Mouse (Mus musculus) cerebellum, adult 11 months (tissue): ENCODE data around the gene Ctnna3.

ENCODE experiments used
- DNase-seq: peaks from one replicate; pipeline ENCODE4 v3.0.0; 2022

Ctnna3 gene

GRCm38 (mm10) chr10:63541754-63542153 is 111.9 kb downstream of the Ctnna3 start:
- no peak for DNase-seq

DNA sequence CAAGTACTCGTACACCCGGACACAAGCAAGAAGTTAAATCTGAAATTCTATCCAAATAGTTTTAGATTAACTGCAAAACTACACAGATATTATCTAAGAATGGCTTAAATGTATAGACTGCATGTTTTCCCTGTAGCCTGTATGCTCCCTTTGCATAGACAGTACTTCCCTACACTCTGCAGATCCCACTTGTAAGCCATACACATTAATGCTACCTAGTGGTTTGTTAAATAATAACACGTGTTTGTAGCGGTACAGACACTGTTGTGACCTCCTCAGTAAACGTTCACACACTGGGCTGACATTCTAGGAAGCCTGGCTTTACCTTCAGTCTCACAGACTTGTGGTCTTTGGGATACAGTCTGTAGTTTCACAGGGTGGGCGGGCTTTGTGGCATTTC is 112.6 kb downstream of the Ctnna3 start:
- DNase-seq: no peak

DNA sequence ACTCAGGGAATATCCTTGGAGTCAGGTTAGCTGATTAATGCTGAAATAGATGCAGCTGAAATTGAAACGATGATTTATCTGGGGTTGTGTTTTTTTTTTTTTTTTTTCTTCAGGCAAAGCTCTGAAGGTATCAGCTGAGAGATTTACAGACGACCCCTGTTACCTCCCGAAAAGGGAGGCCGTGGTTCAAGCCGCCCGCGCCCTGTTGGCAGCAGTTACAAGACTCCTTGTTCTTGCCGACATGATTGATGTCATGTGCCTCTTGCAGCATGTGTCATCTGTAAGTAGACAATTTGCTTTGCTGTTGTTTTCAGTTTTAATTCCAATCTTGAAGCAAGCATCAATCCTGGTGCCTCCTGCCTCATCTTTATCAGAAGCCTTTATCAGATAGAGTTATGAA is 136.8 kb downstream of the Ctnna3 start:
- DNase-seq: no peak

- no peak for DNase-seq
Measured at GRCm38 (mm10) chr10:63571561-63571960, 141.7 kb downstream of the Ctnna3 start.

DNA sequence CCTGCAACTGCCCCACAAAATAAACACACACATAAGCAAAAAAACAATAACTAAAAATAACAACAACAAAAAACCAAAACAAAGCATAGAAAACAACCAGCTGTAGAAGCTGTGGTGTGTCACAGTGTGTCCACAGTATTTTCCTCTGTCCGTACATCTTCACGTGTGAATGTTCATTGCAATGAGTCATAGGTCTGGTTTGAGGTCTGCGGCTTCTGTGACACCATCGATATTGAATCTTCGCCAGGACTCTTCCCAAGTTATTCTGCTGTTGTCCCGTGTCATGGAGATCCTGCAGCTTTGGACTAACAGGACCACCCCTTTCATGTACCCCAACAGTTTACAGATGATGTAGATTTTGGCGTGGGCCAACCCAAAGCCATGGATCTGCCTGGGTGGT is 143.0 kb downstream of the Ctnna3 start:
- no peak for DNase-seq

- DNase-seq: no peak
Measured at GRCm38 (mm10) chr10:63574100-63574609, 144.3 kb downstream of the Ctnna3 start.

GRCm38 (mm10) chr10:63582608-63583007 is 152.7 kb downstream of the Ctnna3 start:
- DNase-seq: peak; percentile 83

DNA sequence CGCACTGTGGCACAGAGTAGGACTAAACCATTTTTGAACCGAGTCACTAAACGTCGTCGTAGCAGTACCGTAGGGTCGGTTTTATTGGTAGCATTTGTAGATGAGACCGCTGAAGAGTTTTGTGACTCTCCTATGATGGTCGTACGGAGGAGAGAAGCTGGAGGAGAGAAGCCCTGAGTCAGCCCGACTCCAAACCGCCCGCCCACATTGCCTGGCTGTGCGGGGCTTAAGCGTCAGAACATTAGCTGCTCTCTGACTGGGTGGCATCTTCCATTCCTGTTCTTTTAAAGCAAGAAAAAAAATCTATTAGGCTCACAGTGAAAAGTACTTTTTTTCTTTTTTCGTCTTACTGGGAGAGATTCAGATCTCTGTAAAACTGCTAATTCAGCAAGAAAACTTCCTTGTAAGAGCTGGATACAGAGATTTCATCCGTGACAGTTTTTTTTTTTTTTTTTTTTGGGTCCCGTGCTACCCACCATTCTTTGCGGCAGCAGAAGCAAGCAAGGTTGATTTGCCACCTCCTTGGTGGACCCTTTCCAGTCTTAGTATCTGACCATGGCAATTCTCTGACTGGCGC is 154.0 kb downstream of the Ctnna3 start:
- no peak for DNase-seq

DNA sequence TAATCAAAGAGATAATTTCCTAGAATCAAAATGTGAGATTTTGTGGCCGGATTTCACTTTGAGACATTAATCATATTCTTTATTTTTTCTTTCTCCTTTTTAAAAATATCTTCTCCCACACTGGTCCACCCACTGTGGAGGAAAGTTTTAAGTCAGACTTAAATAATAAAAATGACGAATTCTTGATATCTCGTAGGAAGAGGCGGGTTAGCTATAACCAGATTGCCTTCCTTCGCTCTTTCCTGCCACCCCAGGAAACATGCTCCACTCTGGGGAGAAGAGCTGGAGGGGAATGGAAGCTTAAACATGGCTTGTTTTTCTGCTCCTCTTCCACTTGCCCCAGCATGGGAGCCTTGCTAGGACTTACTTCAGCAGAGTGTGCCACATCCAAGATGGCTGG is 169.5 kb downstream of the Ctnna3 start:
- DNase-seq: no peak

DNA sequence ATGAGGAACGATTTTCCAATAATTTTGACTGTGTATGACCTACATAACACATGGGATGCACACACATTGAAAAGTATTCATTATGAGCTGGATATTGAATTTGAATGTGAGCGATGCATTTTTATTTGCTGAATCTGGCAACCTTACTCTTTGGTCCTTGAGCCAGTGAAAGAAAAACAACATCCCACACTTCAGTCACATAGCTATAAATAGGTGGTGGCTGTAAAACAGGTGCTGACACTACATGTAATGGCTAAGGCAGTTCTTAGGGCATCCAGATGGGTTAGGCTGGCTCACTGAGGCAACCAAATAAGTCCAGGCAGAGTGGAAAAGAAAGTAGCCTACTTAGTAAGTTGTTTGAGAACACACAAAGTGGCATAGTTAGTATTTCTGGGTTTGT is 171.3 kb downstream of the Ctnna3 start:
- DNase-seq: no peak

DNA sequence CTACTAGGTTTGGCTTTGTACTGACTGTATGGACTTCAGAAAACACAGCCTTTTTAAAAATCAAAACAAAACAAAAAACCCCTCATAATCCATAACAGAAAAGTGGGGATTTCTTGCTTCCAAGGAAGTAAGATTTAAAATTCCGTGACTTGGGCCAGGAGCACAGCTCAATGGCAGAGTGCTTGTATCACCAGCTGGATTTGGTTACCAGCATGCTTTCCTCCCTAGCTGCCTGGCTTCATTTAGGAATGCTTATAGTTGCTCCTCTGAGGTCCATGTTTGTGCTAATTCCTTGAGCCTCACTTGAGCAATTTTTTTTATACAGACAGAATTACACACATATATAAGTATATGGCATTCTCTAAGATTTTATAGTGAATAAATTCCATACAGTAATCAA is 198.6 kb downstream of the Ctnna3 start:
- no peak for DNase-seq

GRCm38 (mm10) chr10:63633915-63634314 is 204.0 kb downstream of the Ctnna3 start:
- DNase-seq: no peak

- no peak for DNase-seq
Measured at GRCm38 (mm10) chr10:63637987-63638386, 208.1 kb downstream of the Ctnna3 start.

DNA sequence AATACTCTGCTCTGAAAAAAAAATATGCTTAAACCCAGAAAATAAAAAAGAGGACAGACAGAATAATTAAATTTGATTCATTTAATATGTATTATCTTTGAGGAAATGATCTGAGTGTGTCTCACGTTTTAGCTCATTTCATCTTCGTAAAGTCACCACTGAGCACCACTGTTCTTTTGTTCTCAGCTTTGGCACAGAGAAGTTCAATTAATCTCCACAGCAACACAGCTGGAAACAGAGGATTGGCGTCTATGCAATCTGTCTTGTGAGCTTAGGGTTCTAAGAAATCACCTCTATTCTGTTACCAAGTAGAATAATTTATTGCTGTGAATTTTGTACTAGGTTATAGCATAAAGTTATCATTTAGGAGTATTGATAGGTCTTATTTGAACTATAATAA is 217.4 kb downstream of the Ctnna3 start:
- no peak for DNase-seq

GRCm38 (mm10) chr10:63650307-63650706 is 220.4 kb downstream of the Ctnna3 start:
- DNase-seq: no peak

DNA sequence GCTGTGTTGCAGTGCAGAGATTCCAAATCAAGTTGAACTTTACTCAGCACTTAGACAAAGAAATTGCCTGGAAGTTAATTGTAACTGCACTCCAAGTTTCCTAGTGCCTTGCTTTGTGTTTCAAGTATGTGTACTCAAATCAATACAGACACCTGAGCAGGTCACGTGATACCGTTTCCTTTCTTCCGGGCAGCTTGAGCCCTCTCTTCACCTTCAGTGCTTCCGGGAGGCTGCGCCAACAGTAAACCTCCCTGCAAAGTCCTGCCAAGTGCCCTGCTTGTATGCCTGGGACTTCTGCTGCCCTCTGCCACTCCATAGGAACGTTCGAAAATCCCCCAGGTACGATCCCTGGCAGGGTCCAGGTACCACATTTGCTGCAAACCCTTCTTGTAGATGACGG is 223.0 kb downstream of the Ctnna3 start:
- DNase-seq: peak; percentile 15

- peak; percentile 51 for DNase-seq
Measured at GRCm38 (mm10) chr10:63653571-63653970, 223.7 kb downstream of the Ctnna3 start.

DNA sequence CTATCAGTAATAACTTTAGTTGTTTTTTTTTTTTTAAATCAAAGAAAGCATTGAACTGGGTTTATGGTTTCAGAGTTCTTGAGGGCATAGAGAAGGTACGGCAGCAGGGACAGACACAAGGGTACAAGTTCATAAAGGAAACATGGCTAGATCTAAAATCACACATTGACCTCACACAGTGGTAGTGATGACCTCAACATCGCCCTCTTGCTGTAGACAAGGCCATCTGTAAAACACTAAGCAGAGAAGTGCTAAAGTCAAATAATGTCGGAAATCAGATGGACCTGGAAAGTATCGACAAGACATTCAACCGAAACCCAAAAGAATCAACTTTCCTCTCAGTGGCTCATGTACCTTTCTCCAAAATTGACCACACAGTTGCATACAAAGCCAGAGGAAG is 224.7 kb downstream of the Ctnna3 start:
- no peak for DNase-seq

DNA sequence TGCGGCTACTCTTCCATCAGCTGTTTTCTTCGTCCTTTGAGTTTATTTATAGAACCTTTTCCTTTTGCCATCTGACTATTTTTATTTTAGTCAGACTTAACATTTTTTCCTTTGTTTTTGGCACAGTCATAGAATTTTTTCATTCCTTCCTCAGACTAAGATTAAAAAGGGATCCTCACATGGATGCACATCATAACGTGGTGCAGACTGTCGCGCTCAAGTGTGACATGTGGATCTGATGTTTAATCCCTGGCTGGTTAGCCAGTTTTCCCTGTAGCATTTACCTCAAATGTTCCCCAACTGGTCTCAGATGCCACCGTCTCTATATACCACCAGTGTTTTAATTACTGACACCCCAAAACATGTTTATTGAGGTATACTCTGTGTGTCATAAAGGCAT is 246.4 kb downstream of the Ctnna3 start:
- no peak for DNase-seq

DNA sequence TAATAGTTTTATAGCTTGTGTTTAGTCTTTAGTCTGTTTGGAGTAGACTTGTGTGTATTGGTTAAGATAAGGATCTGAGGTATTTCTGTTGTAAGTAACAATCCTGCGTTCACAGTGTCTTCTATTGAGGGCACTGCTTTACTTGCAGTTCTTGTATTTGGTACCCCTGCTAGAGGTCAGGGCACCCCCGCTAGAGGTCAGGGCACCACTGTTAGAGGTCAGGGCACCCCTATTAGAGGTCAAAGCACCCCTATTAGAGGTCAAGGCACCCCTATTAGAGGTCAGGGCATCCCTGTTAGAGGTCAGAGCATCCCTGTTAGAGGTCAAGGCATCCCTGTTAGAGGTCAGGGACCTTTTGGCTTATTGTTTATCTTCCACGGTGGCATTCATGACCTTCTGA is 259.3 kb downstream of the Ctnna3 start:
- no peak for DNase-seq

DNA sequence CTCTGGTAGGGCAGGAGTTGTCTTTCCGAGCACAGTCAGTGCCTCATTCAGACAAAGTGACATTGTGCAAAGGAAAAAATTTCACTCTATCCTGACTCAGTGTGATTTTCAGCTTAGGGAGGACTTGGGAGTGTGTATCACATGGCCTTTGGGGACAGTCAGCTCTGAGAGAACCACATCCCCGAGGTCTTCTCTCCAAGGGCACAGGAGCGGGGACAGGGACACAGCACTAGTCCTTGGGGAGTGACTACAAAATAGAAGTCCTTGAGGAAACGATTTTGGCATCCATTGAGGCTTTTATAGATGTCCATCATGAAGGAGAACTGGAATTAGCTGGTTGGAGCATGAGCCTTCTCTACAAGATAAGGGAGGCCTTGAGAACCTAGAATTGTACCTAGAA is 259.8 kb downstream of the Ctnna3 start:
- DNase-seq: no peak

DNA sequence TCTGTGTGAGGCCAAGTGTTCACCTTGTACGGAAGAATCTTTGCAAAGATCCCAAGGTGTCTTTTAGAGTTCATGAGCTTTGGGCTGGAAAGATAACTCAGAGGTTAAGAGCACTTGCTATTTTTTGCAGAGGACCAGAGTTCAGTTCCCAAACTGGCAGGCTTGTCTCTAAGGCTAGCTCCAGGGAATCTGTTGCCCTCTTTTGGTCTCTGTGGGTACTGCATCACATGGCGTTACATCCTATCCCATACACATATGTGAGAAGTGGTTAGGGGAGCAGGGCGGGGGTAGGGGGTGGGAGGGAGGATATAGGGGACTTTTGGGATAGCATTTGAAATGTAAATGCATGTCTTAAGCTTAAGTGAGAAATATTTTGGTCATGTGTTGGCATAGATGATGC is 262.1 kb downstream of the Ctnna3 start:
- DNase-seq: no peak

DNA sequence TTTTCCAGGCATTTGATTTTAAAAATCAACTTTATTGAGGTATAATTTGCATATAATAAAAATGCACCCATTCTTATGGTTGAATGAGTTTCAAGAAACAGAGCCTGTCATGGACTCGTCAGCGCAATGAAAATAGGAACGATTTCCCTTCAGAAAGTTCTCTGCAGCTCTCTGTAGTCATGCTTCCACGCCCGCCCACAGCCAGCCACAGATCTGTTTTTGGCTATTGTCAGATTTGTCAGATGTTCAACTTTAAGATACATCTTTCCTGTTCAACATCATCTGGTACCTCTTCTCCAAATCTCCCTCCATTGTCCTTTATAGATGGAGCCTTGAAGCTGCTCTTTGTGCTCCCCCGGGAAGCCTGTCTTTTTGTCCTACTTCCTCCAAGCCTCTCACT is 280.3 kb downstream of the Ctnna3 start:
- no peak for DNase-seq

GRCm38 (mm10) chr10:63712530-63712929 is 282.6 kb downstream of the Ctnna3 start:
- DNase-seq: no peak

DNA sequence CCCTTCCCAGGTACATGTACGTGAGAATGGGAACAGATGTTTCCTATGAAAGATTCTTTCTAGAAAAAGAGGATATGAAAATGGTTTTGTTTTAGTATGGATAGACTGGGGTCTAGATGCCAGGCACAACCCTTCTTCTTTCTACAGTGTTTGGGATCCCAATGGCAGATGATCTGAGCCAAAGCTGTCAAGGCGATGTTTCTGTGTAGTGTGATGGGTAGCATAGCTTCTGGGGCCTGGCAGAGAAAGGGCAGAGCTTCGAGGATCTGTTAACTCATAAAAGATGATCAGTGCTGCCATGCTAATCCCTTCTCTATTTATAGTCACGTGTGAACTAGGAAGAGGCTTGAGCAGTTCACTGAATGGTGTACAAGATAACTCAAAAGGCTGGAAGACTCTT is 284.3 kb downstream of the Ctnna3 start:
- no peak for DNase-seq

DNA sequence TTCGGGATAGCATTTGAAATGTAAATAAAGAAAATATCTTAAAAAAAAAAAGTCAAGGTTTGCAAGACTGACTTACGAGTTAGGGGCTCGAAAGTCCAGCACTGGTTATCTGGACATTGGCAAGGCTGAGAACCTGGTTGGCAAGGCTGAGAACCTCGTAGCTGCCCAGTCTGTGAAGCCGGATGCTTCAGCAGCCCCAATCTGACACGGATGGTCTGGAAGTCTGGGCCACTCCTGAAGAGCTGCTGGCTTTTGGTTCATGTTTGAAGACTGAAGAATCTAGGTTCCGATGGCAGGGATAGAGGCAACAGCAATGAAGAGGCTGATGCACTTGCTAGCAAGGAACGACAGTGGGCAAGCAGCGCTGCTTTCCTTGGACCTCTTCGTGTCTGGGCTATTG is 339.0 kb downstream of the Ctnna3 start:
- peak; percentile 42 for DNase-seq
